Mouse (Mus musculus) ES-E14 (cell line): ENCODE data around the gene Gm17555.
"Not testable (repeated sequence)": the region's sequence is repeated elsewhere in the genome, so short reads cannot be mapped to it uniquely, and the experiment has no call there.

Source experiments
- CHD2 ChIP-seq: IDR thresholded peaks from 2 replicates; pipeline ENCODE4 v1.6.1; 2014; ENCODE audit warnings: mild to moderate bottlenecking, low read depth, low read length, inconsistent platforms
- ZC3H11A ChIP-seq: IDR thresholded peaks from 2 replicates; pipeline ENCODE4 v1.6.1; 2012; ENCODE audit warnings: low read depth, mild to moderate bottlenecking, inconsistent platforms, low read length, borderline replicate concordance
- ZNF384 ChIP-seq: IDR thresholded peaks from 2 replicates; pipeline ENCODE4 v1.6.1; 2012; ENCODE audit warnings: low read depth, low read length, inconsistent platforms

DNA sequence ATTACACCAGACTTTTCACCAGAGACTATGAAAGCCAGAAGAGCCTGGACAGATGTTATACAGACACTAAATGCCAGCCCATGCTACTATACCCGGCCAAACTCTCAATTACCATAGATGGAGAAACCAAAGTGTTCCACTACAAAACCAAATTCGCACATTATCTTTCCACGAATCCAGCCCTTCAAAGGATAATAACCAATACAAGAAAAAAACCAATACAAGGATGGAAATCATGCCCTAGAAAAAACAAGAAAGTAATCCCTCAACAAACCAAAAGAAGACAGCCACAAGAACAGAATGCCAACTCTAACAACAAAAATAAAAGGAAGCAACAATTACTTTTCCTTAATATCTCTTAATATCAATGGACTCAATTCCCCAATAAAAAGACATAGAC, at the start of gene Gm17555:
- not testable (repeated sequence) for TF ChIP-seq ZC3H11A, CHD2, ZNF384
